Mouse (Mus musculus): ENCODE measurements around the gene Sirpa.

The Sirpa gene

GRCm38 (mm10) chr2:129613971-129614370 is 21.3 kb downstream of the Sirpa start:
- DNase-seq: no peak

GRCm38 (mm10) chr2:129614482-129615185 is 22.0 kb downstream of the Sirpa start:
- no peak for DNase-seq

GRCm38 (mm10) chr2:129620148-129620547 is 27.5 kb downstream of the Sirpa start:
- no peak for DNase-seq

DNA sequence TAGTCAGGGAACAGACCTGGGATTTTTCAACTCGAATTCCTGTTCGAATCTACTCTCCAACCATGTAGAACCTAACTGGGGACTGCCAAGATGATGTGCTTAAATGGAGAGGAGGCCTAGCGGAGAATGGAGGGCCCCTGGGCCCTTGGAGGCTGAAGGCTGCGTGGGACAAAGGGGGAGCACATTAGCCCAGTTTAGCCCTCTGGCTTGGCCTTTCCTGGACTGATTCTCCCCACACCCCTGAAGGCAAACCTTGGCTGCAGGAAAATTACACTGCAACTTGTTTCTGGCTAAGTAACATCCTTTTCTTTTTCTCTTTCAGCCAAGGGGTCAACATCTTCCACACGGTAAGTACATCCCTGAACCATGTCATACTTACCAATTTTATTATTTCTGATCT is 28.2 kb downstream of the Sirpa start:
- no peak for DNase-seq

DNA sequence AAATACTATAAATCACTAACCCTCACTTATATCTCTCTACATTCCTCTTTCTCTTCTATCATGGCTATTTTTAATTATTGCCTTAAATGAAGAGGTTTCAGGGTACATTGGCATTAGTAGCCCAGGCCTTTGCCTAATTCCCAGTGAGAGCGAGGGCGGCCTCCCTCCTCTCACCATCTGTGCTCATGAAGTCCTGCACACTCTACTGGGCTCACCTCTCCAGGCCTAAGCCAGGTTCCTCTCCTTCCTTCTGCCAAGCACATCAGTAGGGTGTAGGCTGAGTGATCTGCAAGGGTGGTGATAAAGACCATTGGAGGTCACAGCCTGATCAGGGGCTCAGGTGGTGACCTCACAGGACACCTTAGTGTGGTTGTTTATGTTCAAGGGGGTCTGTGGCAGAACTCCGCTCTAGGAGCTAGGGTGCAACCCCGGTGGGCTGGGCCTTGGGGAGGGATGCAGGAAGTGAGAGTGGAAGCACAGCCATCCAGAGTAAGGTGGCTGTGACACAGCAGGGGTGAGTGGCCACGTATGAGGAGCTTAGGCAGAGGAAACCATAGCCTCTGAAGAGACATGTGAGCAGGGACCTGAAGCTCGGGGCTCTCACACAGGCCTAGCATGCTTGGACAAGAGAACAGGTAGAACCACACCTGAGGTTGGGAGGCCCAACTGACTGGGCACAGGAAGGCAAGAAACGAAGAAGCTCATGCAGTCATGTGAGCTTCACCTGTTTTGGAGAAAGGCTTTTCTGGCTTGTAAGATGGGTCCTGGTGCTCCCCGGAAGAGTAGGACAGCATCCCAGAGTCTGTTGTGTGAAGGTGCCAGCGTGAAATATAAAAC is 29.2 kb downstream of the Sirpa start:
- DNase-seq: no peak

- no peak for DNase-seq
These were observed 30.3 kb downstream of the Sirpa start for GRCm38 (mm10) chr2:129622918-129623317.

DNA sequence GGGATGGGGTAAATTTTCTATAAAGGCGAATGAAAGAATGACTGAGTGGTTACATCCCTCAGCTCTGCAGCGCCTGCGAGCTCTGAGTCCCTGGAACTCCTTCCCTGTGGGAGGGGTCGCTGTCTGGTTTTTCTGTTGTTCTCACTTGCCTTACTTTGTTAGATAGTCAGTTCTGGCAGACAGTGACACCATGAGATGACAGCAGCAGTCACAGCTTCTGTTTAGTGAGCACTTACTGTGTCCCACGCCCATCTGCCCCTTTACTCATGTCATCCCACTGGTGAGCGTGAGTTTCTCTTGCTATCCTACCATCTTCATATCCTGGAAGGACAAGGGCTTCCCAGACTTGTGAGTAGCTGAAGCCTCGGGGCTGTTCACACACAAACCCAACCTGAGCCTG is 31.1 kb downstream of the Sirpa start:
- no peak for DNase-seq

GRCm38 (mm10) chr2:129624246-129624918 is 31.7 kb downstream of the Sirpa start:
- DNase-seq: peak; percentile 51 to 68

DNA sequence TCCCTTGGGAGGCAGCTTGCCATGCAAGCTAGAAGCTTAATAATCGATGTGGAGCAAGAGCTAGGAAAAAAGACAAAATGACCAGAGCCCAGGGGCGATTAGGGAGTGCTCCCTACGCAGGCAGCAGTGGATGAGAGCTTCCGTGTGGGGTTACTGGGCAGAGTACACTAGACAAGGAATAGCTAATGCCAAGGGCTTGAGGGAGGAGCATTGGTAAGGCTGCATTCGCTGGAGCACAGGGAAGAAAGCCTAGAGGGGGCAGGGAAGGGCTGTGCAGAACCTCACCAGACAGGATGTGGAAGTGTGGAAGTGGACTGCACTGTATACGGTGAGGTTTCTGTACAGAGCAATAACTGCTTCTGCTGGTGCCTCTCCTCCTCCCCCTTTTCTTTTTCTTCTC is 32.3 kb downstream of the Sirpa start:
- DNase-seq: peak; percentile 35 to 51

- no peak for DNase-seq
These were observed 33.2 kb downstream of the Sirpa start for GRCm38 (mm10) chr2:129625845-129626244.

DNA sequence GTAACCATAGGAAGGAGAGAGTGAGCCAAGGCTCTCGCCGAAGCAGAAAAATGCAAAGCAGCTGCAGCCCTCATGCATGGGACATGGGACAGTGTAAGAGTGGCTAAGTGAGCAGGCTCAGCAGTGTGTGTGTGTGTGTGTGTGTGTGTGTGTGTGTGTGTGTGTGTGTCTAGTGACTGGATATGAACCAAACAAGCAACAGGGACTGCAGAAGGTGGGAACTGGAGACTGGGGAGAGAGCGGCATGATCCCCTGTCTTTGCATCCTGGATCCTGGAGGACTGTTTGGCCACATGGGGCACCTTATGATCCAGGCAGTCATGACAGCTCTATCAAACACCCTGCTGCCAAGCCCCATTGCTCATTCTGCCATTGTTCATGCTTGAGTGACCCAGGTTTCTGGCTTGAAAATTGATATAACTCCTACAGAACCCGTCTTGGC is 34.0 kb downstream of the Sirpa start:
- DNase-seq: no peak

DNA sequence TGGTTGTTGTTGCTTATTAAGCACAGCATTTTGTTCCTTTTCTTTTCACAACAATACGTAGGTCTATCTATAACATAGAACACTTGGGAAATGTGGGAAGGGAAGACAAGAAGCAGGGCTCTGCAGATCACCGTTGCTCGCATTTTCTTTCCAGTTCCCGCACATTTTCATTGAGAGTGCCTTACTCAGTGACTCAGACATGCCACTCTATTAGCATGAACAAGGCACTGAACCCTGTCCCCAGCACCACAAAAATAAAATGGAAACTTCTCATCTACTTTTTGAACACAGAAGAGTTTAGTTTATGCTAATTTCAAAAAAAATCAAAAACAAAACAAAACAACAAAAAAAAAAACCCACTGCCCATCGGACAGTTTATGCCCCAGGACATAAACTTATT is 34.5 kb downstream of the Sirpa start:
- DNase-seq: no peak

DNA sequence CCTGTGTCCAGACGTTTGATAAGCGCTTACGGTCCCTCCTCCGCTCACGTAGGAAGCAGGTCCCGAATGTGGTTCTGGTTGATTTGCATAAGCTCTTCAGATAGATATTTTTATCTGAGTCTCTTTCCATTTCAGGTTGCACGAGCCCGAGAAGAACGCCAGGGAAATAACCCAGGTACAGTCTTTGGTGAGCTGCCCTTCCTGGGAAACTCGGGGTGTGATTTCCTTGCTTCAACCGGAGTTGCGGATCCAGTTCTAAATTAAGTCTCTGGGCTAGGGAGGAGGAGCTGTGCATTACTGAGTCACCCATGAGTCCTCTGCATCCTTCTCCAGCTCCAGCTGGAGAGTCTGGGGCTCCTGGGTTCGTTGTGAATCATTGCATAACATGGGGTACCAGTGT is 35.2 kb downstream of the Sirpa start:
- DNase-seq: no peak

GRCm38 (mm10) chr2:129628456-129629185 is 36.0 kb downstream of the Sirpa start:
- DNase-seq: no peak

- DNase-seq: no peak
These were observed 37.3 kb downstream of the Sirpa start for GRCm38 (mm10) chr2:129629786-129630531.

DNA sequence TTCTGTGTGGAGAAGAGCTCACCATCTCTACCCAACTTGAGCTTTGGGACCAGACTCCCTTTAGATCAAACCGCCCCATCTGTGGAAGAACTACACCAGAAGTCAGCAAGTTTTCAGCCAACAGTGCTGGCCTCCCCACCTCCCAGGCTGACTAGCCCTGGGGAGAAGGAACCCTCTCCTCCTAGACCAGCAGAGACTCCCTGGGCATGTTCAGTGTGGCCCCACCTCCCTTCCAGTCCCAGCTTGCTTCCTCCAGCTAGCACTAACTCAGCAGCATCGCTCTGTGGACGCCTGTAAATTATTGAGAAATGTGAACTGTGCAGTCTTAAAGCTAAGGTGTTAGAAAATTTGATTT is 37.9 kb downstream of the Sirpa start:
- DNase-seq: no peak

DNA sequence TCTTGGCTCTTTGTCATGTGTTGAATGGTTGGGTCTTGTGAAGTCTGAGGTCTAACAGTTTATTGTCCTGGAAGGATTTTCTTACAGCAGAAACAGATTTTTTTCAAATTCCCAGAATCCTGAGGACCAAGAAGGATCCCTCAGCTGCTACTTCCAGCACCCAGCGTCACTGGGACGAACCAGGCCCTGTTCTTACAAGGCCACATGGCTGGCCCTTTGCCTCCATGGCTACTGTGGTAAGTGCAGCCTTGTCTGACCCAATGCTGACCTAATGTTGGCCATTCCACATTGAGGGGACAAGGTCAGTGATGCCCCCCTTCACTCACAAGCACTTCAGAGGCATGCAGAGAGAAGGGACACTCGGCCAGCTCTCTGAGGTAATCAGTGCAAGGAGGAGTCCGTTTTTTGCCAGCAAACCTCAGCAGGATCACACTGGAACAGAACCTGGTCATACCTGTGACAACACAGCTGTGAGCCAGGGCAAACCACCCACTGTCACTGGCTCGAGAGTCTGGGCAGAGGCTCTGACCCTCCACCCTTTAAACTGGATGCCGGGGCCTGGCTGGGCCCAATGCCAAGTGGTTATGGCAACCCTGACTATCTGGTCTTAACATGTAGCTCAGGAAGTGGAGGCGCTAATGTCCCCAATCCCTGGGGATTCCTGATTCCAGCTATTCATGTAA is 38.5 kb downstream of the Sirpa start:
- DNase-seq: no peak

- no peak for DNase-seq
These were observed 39.7 kb downstream of the Sirpa start for GRCm38 (mm10) chr2:129632324-129632723.

DNA sequence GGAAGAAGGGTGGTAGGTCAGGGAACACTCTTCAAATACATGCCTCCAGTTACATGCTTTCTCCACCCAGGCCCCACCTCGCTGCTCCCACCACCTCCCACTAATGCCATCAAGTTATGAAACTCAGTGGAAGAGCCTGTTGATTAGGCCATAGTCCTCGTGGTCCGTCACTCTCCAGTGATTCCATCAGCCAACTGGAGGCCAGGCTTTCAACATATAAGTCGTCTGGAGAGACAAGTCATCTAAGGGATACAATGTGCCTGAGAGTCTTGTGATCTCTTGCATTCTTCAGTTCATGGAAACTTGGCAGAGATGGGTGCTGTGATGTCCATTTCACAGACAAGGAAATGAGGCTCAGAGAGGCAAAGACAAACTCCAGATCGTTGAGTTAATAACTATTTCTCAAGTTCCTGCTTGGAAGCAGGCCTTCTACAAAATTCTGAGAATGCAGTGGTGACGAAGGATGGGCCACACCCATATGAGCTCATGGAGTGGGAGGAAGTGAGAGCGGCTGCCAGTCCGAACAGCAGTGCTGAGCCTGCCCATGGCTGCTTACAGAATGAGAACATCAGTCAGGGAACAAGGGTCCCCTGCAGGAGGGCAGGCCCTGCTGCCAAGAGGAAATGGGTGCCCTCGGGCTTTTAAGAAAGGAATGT is 40.6 kb downstream of the Sirpa start:
- peak; percentile 89 to 92 for DNase-seq

DNA sequence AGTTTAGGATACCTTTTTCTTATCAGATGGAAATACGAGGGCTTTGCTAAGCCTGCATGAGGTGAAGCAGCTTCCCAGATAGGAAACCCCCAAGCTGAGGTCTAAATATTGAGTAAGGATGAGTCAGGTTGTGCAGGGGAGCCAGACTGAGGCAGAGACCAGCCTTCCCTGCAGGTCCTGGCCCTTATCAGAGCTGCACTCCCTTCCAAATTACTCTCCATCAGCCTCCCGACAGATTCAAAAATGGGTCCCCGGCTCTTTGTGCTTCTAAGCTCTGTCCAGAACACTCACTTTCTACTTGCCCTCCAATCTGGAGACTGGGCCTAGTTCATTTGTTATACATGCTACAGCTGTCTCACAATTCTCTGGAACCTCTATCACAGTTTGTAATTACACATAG is 41.3 kb downstream of the Sirpa start:
- DNase-seq: no peak

DNA sequence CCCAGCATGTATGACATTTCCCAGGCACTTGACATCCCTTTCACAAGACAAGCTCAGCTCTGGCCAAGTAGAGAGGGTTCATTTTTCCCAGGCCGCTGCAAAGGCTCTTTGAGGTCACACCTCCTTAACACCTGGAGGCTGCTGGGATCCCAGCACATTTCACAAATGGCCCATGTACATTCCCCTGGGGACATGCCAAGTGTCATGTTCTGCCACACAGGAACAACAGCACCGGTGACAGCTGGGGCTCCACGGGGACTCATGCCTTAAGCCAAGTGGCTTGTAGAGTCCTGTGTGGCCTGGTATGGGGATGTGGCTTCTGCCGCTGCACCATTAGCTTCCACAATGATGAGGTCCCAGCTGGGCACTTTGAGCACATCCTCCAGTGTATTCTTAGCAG is 60.0 kb downstream of the Sirpa start:
- peak in 1 of 2 experiments; percentile 51 for DNase-seq

Data from lung, adult 18-20 months (tissue).